Mouse (Mus musculus): ENCODE measurements around the gene Cbs. TPM values are rescaled to one million over a fixed set of nuclear protein-coding genes. Genes with fewer than 3 reads are reported as not detected.

Gene Cbs
- 1.3 and 2.4 TPM in 2 replicates for polyA plus RNA-seq (2014; fragmentation: Nextera tagmentation; extraction: Ambion mirVana)

DNA sequence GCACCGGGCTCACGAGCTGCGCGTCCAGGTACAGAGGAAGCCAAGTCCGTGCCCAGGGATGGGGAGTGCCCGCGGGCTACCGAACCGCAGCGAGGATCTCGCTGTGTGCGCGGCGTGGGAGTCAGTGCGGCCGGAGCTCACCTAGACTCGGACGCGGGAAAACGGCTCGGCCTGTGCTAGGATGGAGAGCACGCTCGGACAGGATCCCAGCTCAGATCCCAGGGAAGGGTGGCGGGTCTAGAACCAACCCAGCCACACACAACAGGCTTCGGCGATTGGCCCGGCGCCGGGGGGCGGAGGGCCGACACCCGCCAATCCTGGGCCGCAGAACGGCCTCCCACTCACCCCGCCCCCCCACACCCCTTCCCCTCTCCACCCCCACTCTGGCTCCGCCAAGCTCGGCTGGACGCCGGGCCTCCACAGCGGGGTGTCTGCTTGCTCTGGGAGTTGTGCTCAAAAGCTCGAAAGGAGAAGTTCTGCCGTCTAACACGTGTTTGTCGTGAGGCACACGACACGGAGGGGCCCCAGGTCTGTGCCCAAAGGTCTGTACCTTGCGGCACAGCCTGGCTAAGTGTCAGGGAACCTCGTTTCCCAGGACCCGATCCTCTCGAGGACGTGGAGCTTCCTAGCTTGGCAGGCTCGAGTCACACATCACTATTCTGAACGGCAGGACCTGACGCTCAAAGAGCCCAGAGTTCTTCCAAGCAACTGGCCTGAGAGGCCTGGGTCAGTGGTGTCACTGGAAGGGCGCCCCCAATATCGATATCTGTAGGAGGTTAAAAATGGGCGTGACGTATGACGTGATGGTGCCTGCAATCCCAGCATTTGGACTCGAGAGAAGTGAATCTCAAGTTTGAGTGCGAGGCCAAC, at the start of gene Cbs:
Cbs (minus strand) TSS at position 297 of the 870 bp plus-strand sequence.
- 2% methylated on average over 61 of the region's 61 CpGs for WGBS
- DNase-seq (ENCODE audit: low spot score) (peak; percentile 75), ATAC-seq (ENCODE audit: insufficient read depth, low FRiP score, low TSS enrichment) (peak; percentile 75)
- Histone ChIP-seq H3K4me2 (ENCODE audit: low read depth) (peak within 1 kb of the TSS; percentile 91), H3K27ac (ENCODE audit: low read depth, low read length) (no peak within 1 kb of the TSS), H3K4me3 (ENCODE audit: low read depth, low read length) (peak within 1 kb of the TSS; percentile 45), H3K9me3 (ENCODE audit: control insufficient read depth, low read length) (no peaks in the 10 kb centered on the region), H3K36me3 (ENCODE audit: control insufficient read depth, insufficient read depth, low read length) (no peaks in the 10 kb centered on the region), H3K9ac (ENCODE audit: low read length) (peak within 1 kb of the TSS; percentile 35), H3K4me1 (ENCODE audit: control insufficient read depth, insufficient read depth, low read length) (peaks cover 9% of the 10 kb centered on the region; the same call in 1 of the 2 replicates), H3K27me3 (ENCODE audit: control insufficient read depth, insufficient read depth, low read length) (peaks cover 20% of the 10 kb centered on the region)

DNA sequence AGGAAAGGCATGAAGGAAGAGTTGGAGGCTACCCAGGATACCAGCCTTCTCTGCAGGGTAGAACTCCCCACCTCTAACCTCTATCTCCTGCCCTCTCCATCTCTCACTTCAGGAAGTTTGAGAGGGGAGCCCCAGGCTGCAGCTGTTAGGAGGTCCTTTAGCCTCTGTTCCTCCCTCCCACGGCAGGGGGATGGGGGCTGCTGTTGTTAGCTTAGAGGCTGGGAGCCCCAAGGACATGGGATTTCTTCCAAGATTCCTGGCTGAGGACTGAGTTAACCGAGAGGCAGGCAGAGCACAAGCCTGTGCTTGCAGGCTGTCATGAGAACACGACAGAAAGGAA, 49.2 kb upstream of the Cbs start:
- H3K27ac ChIP-seq (ENCODE audit: low read depth, low read length): no peak overlapping the region
- WGBS: 45% methylated on average over 3 of the region's 3 CpGs
- ATAC-seq (ENCODE audit: insufficient read depth, low FRiP score, low TSS enrichment) (no peak), DNase-seq (ENCODE audit: low spot score) (peak; percentile 34)
- 0 out of 2 replicates have a peak, but pooled peaks cover 2% of the 10 kb centered on the region for H3K4me1 ChIP-seq (ENCODE audit: control insufficient read depth, insufficient read depth, low read length)
- H3K4me2 ChIP-seq (ENCODE audit: low read depth): no peak overlapping the region
- H3K9ac ChIP-seq (ENCODE audit: low read length): peak overlapping the region; percentile 11
- no peaks in the 10 kb centered on the region for H3K36me3 ChIP-seq (ENCODE audit: control insufficient read depth, insufficient read depth, low read length)
- H3K27me3 ChIP-seq (ENCODE audit: control insufficient read depth, insufficient read depth, low read length): no peaks in the 10 kb centered on the region
- H3K9me3 ChIP-seq (ENCODE audit: control insufficient read depth, low read length): no peaks in the 10 kb centered on the region
- H3K4me3 ChIP-seq (ENCODE audit: low read depth, low read length): no peak overlapping the region

DNA sequence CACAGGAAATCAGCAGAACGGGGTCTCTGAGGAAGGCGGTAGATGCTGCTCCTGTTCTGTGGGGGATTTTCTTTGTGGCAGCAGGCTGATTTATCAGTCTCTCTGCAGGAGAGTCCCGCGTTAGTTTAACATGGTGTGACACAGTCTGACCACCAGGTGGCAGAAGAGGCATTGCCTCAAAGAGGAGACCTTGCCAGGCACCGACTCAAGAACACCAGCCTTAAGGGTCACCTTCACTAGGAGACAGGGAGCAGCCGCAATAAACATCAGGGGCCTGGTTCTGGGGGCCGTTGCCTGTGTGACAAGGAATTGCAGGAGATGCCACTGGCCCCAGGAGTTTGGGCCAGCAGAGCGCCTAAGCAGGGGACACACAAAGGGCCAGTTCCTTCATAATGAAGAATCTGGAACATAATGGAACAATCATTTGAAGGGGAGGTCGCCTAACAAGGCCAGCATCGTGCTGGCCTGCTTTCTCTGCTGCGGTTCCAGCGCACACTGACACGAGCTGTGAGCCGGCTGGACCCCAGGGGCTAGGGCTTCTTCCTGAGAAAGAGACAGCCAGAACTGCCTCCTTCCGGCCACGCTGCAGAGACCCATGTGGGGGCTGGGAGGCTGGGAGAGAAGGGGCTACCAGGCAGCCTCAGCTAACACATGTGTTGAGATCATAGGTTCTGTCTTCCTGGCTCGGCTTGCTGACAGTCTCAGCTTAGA, 48.6 kb upstream of the Cbs start:
- Histone ChIP-seq H3K4me3 (ENCODE audit: low read depth, low read length) (no peak overlapping the region), H3K9ac (ENCODE audit: low read length) (peak overlapping the region; percentile 11), H3K27ac (ENCODE audit: low read depth, low read length) (no peak overlapping the region), H3K4me2 (ENCODE audit: low read depth) (no peak overlapping the region), H3K27me3 (ENCODE audit: control insufficient read depth, insufficient read depth, low read length) (no peaks in the 10 kb centered on the region), H3K9me3 (ENCODE audit: control insufficient read depth, low read length) (no peaks in the 10 kb centered on the region), H3K36me3 (ENCODE audit: control insufficient read depth, insufficient read depth, low read length) (no peaks in the 10 kb centered on the region), H3K4me1 (ENCODE audit: control insufficient read depth, insufficient read depth, low read length) (0 out of 2 replicates have a peak, but pooled peaks cover 2% of the 10 kb centered on the region)
- DNase-seq (ENCODE audit: low spot score) (peak; percentile 82), ATAC-seq (ENCODE audit: insufficient read depth, low FRiP score, low TSS enrichment) (peak; percentile 81)
- 18% methylated on average over 17 of the region's 17 CpGs for WGBS

DNA sequence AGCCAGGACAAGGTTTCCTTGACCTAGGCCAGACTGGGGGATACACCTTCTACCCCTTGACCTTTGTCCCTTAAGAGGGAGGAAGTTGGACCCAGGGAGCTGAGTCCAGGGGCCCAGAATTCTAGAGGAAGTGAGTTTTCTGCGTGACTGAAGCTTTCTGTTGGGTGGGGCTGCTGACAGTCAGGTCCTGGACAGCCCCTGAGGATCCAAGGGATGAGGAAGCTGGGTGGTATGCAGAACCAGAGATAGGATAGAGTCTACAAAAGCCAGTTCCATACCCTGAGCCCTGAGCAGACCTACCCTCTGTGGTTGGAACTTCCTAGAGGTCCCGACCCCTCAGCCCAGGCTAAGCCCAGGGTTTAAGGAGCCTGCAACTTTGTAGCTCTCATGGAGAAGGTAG, 43.4 kb upstream of the Cbs start:
- H3K36me3 ChIP-seq (ENCODE audit: control insufficient read depth, insufficient read depth, low read length): no peaks in the 10 kb centered on the region
- no peak for DNase-seq (ENCODE audit: low spot score)
- H3K27me3 ChIP-seq (ENCODE audit: control insufficient read depth, insufficient read depth, low read length): no peaks in the 10 kb centered on the region
- no peak for ATAC-seq (ENCODE audit: insufficient read depth, low FRiP score, low TSS enrichment)
- H3K9ac ChIP-seq (ENCODE audit: low read length): no peak overlapping the region
- H3K4me2 ChIP-seq (ENCODE audit: low read depth): no peak overlapping the region
- H3K4me3 ChIP-seq (ENCODE audit: low read depth, low read length): no peak overlapping the region
- H3K9me3 ChIP-seq (ENCODE audit: control insufficient read depth, low read length): no peaks in the 10 kb centered on the region
- H3K4me1 ChIP-seq (ENCODE audit: control insufficient read depth, insufficient read depth, low read length): no peaks in the 10 kb centered on the region
- no peak overlapping the region for H3K27ac ChIP-seq (ENCODE audit: low read depth, low read length)
- 80% methylated on average over 2 of the region's 2 CpGs for WGBS

DNA sequence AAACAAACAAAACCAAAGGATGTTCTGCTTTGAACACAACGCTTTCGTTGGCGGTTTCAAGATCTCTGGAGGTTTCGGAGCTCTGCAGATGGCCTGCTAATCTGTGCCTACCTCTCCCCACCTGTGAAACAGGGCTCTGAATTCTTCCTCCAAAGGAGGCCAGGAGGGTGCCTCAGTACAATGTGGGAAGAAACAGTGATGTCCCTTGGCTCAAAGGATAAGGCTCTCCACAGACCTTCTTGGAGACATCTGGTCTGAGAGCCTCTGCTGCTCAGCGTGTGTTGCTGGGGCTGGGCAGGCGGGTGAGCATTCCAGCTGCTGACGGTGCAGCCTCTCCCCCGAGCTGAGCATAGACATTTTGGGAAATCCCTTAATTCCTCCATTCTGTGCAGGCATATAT, 40.5 kb upstream of the Cbs start, which contains the start of gene Cryaa:
Cryaa (plus strand) TSS at position 301 of the 400 bp plus-strand sequence.
- Histone ChIP-seq H3K36me3 (ENCODE audit: control insufficient read depth, insufficient read depth, low read length) (no peaks in the 10 kb centered on the region), H3K4me3 (ENCODE audit: low read depth, low read length) (no peak within 1 kb of the TSS), H3K4me1 (ENCODE audit: control insufficient read depth, insufficient read depth, low read length) (no peaks in the 10 kb centered on the region), H3K9me3 (ENCODE audit: control insufficient read depth, low read length) (no peaks in the 10 kb centered on the region), H3K4me2 (ENCODE audit: low read depth) (no peak within 1 kb of the TSS), H3K27ac (ENCODE audit: low read depth, low read length) (no peak within 1 kb of the TSS), H3K27me3 (ENCODE audit: control insufficient read depth, insufficient read depth, low read length) (no peaks in the 10 kb centered on the region), H3K9ac (ENCODE audit: low read length) (no peak within 1 kb of the TSS)
- WGBS: 87% methylated on average over 8 of the region's 8 CpGs
- DNase-seq (ENCODE audit: low spot score): no peak
- no peak for ATAC-seq (ENCODE audit: insufficient read depth, low FRiP score, low TSS enrichment)

DNA sequence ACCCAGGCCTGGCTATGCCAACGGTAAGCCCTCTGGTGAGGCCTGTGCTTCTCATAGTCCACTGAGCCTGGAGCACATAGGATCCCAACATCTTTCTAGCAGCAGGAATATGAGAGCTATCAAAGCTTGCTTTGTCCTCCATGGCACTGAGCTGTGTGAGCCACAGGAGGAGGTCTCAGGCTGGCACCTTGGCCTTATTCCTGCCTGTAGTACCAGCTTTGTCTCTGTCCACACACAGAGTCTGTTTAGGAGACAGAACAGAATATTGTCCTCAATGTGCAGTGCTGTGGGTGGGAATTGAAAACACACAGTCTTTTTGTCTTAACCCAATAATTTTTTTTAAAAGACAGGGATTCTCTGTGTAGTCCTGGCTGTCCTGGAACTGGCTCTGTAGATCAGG, 37.4 kb upstream of the Cbs start:
- no peaks in the 10 kb centered on the region for H3K9me3 ChIP-seq (ENCODE audit: control insufficient read depth, low read length)
- DNase-seq (ENCODE audit: low spot score) (no peak), ATAC-seq (ENCODE audit: insufficient read depth, low FRiP score, low TSS enrichment) (no peak)
- H3K4me3 ChIP-seq (ENCODE audit: low read depth, low read length): no peak overlapping the region
- no peaks in the 10 kb centered on the region for H3K27me3 ChIP-seq (ENCODE audit: control insufficient read depth, insufficient read depth, low read length)
- no peaks in the 10 kb centered on the region for H3K36me3 ChIP-seq (ENCODE audit: control insufficient read depth, insufficient read depth, low read length)
- H3K9ac ChIP-seq (ENCODE audit: low read length): no peak overlapping the region
- no peak overlapping the region for H3K4me2 ChIP-seq (ENCODE audit: low read depth)
- H3K27ac ChIP-seq (ENCODE audit: low read depth, low read length): no peak overlapping the region
- 92% methylated on average over 1 of the region's 1 CpGs for WGBS
- peaks cover 8% of the 10 kb centered on the region for H3K4me1 ChIP-seq (ENCODE audit: control insufficient read depth, insufficient read depth, low read length)

DNA sequence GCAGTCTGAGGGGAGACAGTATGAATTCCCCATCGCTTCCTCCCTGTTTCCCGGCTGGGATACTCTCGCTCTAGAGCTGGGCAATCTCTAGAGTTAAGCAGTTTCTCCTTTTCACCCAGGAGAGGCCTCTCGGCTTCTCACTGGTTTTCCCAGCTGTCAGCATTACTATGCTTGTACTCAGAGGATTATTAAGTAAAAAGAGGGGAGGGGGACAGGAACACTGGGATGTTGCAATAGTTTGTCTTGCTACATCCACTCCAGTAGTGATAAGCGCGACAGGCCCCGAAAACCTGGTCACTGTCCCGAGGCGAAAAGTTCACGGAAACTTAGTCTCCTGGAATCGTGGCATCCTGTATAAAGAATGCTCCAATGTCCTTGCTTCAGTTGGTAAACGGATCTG, 35.2 kb upstream of the Cbs start:
- ATAC-seq (ENCODE audit: insufficient read depth, low FRiP score, low TSS enrichment) (no peak), DNase-seq (ENCODE audit: low spot score) (no peak)
- no peak overlapping the region for H3K27ac ChIP-seq (ENCODE audit: low read depth, low read length)

DNA sequence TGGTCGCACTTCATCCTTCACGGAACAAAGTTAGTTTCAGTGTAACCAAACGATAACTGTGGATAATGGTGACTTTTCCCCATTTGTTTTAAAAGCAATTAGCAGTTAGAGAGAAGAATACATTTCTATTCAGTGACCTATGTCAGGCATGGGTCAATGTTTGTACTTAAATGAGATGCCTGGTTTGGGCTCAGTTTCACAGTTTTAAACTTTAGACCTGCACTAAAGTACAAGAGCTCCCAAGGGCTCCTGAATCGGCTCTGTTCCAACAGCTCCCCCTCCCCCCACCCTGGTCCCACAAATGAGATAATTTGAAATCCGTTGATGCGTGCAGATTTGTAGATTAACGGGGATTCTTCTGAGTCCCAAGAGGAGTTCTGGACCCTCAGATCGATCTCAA, 34.7 kb upstream of the Cbs start:
- H3K4me2 ChIP-seq (ENCODE audit: low read depth): no peak overlapping the region
- no peak overlapping the region for H3K4me3 ChIP-seq (ENCODE audit: low read depth, low read length)
- no peaks in the 10 kb centered on the region for H3K27me3 ChIP-seq (ENCODE audit: control insufficient read depth, insufficient read depth, low read length)
- no peaks in the 10 kb centered on the region for H3K9me3 ChIP-seq (ENCODE audit: control insufficient read depth, low read length)
- no peak for ATAC-seq (ENCODE audit: insufficient read depth, low FRiP score, low TSS enrichment)
- no peaks in the 10 kb centered on the region for H3K36me3 ChIP-seq (ENCODE audit: control insufficient read depth, insufficient read depth, low read length)
- 75% methylated on average over 8 of the region's 8 CpGs for WGBS
- H3K4me1 ChIP-seq (ENCODE audit: control insufficient read depth, insufficient read depth, low read length): peaks cover 8% of the 10 kb centered on the region
- DNase-seq (ENCODE audit: low spot score): no peak
- H3K9ac ChIP-seq (ENCODE audit: low read length): no peak overlapping the region
- H3K27ac ChIP-seq (ENCODE audit: low read depth, low read length): no peak overlapping the region

More for the DNA sequence above, 35.2 kb upstream of the Cbs start:
- H3K4me1 ChIP-seq (ENCODE audit: control insufficient read depth, insufficient read depth, low read length): peaks cover 8% of the 10 kb centered on the region
- H3K27me3 ChIP-seq (ENCODE audit: control insufficient read depth, insufficient read depth, low read length): no peaks in the 10 kb centered on the region
- no peak overlapping the region for H3K9ac ChIP-seq (ENCODE audit: low read length)
- H3K4me2 ChIP-seq (ENCODE audit: low read depth): no peak overlapping the region
- H3K9me3 ChIP-seq (ENCODE audit: control insufficient read depth, low read length): no peaks in the 10 kb centered on the region
- WGBS: 87% methylated on average over 12 of the region's 12 CpGs
- no peak overlapping the region for H3K4me3 ChIP-seq (ENCODE audit: low read depth, low read length)
- no peaks in the 10 kb centered on the region for H3K36me3 ChIP-seq (ENCODE audit: control insufficient read depth, insufficient read depth, low read length)
